Mouse (Mus musculus) CH12.LX (cell line): Measurements from ENCODE around the gene Lpcat1. TPM values are rescaled to one million over a fixed set of nuclear protein-coding genes. Genes with fewer than 3 reads are reported as not detected.

Source experiments
- DNase-seq: peaks from one replicate; pipeline ENCODE4 v3.0.0-alpha.2; 2013; ENCODE audit errors: extremely low read depth
- H3K27ac ChIP-seq: 2 replicates; pipeline ENCODE4 v1.5.1; 2012; ENCODE audit warnings: low read depth, mild to moderate bottlenecking, control low read depth, moderate library complexity; ENCODE audit not compliant: insufficient read depth
- H3K27me3 ChIP-seq: replicated peaks from 2 replicates; pipeline ENCODE3; 2012; ENCODE audit warnings: inconsistent platforms
- H3K36me3 ChIP-seq, 2 experiments: replicated peaks in 1 of 2; 2 replicates each; pipeline versions ENCODE3 to v1.6.1; 2012; ENCODE audit warnings: inconsistent platforms in 1 of 2, low read length in 1 of 2, mild to moderate bottlenecking in 1 of 2, mixed read lengths in 1 of 2, moderate library complexity in 1 of 2; ENCODE audit not compliant: control insufficient read depth in 1 of 2, insufficient read depth in 1 of 2
- H3K4me1 ChIP-seq, 2 experiments: 2 replicates each; pipeline ENCODE4 v1.6.1; 2012; ENCODE audit warnings: inconsistent platforms in 1 of 2, moderate library complexity in 1 of 2; ENCODE audit not compliant: insufficient read depth in 2 of 2, control insufficient read depth in 1 of 2
- H3K4me2 ChIP-seq: 2 replicates; pipeline ENCODE4 v1.6.1; 2012; ENCODE audit warnings: low read depth, mild to moderate bottlenecking, control low read depth; ENCODE audit not compliant: poor library complexity, insufficient read depth, severe bottlenecking
- H3K4me3 ChIP-seq, 3 experiments: fragments of 150-350 bp in 1 of 3; sonication (generic) in 1 of 3; replicated peaks in 1 of 3; 2 replicates each; pipeline versions ENCODE3 to v1.5.1; 2011 to 2012; ENCODE audit warnings: low read depth in 2 of 3, low read length in 2 of 3, mild to moderate bottlenecking in 2 of 3, moderate library complexity in 2 of 3, control low read depth in 1 of 3, improper control_type of control experiment in 1 of 3, inconsistent platforms in 1 of 3, mixed read lengths in 1 of 3; ENCODE audit not compliant: poor library complexity in 1 of 3
- H3K79me2 ChIP-seq: replicated peaks from 2 replicates; pipeline ENCODE4 v1.6.1; 2012; ENCODE audit warnings: mild to moderate bottlenecking, moderate library complexity; ENCODE audit not compliant: control insufficient read depth, poor library complexity, insufficient read depth, severe bottlenecking; ENCODE audit errors: extremely low read depth
- H3K9ac ChIP-seq: 2 replicates; pipeline ENCODE4 v1.6.1; 2012; ENCODE audit warnings: low read depth, mild to moderate bottlenecking, control low read depth, moderate library complexity; ENCODE audit not compliant: insufficient read depth
- H3K9me3 ChIP-seq: replicated peaks from 2 replicates; pipeline ENCODE3; 2012; ENCODE audit warnings: low read length, inconsistent platforms, mixed read lengths
- BHLHE40 ChIP-seq: IDR thresholded peaks from 2 replicates; pipeline ENCODE4 v1.6.1; 2011; ENCODE audit warnings: mild to moderate bottlenecking, low read depth, low read length, improper control_type of control experiment
- CHD2 ChIP-seq: IDR thresholded peaks from 2 replicates; pipeline ENCODE4 v1.6.1; 2011; ENCODE audit warnings: low read length, improper control_type of control experiment
- E2F4 ChIP-seq: IDR thresholded peaks from 2 replicates; pipeline ENCODE4 v1.6.1; 2011; ENCODE audit warnings: low read depth, low read length, improper control_type of control experiment; ENCODE audit not compliant: insufficient replicate concordance
- ELF1 ChIP-seq: IDR thresholded peaks from 2 replicates; pipeline ENCODE4 v1.6.1; 2014; ENCODE audit warnings: low read depth, mild to moderate bottlenecking, inconsistent platforms, low read length, improper control_type of control experiment
- EP300 ChIP-seq: IDR thresholded peaks from 2 replicates; pipeline ENCODE4 v1.6.1; 2011; ENCODE audit warnings: low read length, improper control_type of control experiment
- IRF4 ChIP-seq: IDR thresholded peaks from 2 replicates; pipeline ENCODE4 v1.6.1; 2014; ENCODE audit warnings: low read depth, mild to moderate bottlenecking, inconsistent platforms, low read length, improper control_type of control experiment
- JUND ChIP-seq: conservative IDR thresholded peaks from 2 replicates; pipeline ENCODE4 v1.6.1; 2011; ENCODE audit warnings: low read depth, low read length, improper control_type of control experiment
- MAX ChIP-seq: IDR thresholded peaks from 2 replicates; pipeline ENCODE4 v1.6.1; 2011; ENCODE audit warnings: low read length, improper control_type of control experiment
- MAZ ChIP-seq: IDR thresholded peaks from 2 replicates; pipeline ENCODE4 v1.6.1; 2012; ENCODE audit warnings: low read depth, mild to moderate bottlenecking, inconsistent platforms, low read length, improper control_type of control experiment, moderate library complexity
- MXI1 ChIP-seq: IDR thresholded peaks from 2 replicates; pipeline ENCODE4 v1.6.1; 2011; ENCODE audit warnings: mild to moderate bottlenecking, low read depth, low read length, improper control_type of control experiment
- NELFE ChIP-seq: IDR thresholded peaks from 2 replicates; pipeline ENCODE4 v1.6.1; 2011; ENCODE audit warnings: low read depth, low read length, improper control_type of control experiment
- NRF1 ChIP-seq: IDR thresholded peaks from 2 replicates; pipeline ENCODE4 v1.6.1; 2014; ENCODE audit warnings: low read depth, mild to moderate bottlenecking, inconsistent platforms, low read length, improper control_type of control experiment, moderate library complexity
- POLR2A ChIP-seq: IDR thresholded peaks from 2 replicates; pipeline ENCODE4 v1.6.1; 2011; ENCODE audit warnings: low read depth, mild to moderate bottlenecking, improper control_type of control experiment, low read length
- SIN3A ChIP-seq: IDR thresholded peaks from 2 replicates; pipeline ENCODE4 v1.6.1; 2012; ENCODE audit warnings: low read length, improper control_type of control experiment, inconsistent platforms
- TCF12 ChIP-seq: IDR thresholded peaks from 2 replicates; pipeline ENCODE4 v1.6.1; 2014; ENCODE audit warnings: low read depth, mild to moderate bottlenecking, inconsistent platforms, low read length, improper control_type of control experiment
- UBTF ChIP-seq: IDR thresholded peaks from 2 replicates; pipeline ENCODE4 v1.6.1; 2012; ENCODE audit warnings: low read depth, mild to moderate bottlenecking, inconsistent platforms, low read length, improper control_type of control experiment, moderate library complexity
- ZC3H11A ChIP-seq: IDR thresholded peaks from 2 replicates; pipeline ENCODE4 v1.6.1; 2012; ENCODE audit warnings: low read depth, mild to moderate bottlenecking, inconsistent platforms, low read length, improper control_type of control experiment
- ZKSCAN1 ChIP-seq: IDR thresholded peaks from 2 replicates; pipeline ENCODE4 v1.6.1; 2012; ENCODE audit warnings: low read depth, inconsistent platforms, low read length, improper control_type of control experiment, borderline replicate concordance
- ZNF384 ChIP-seq: IDR thresholded peaks from 2 replicates; pipeline ENCODE4 v1.6.1; 2012; ENCODE audit warnings: low read depth, low read length, improper control_type of control experiment, inconsistent platforms
- dilution Hi-C: fragments of 300-500 bp; cut with MboI; formaldehyde crosslinking; loops from 2 replicates; pipeline ENCODE4 v1.14.3; 2020; ENCODE audit warnings: low sequenced_read_pairs; ENCODE audit not compliant: extremely low pct_unique_long_range_greater_than_20kb, extremely low pct_ligation_motif_present
- in situ Hi-C: fragments of 300-500 bp; cut with MboI; formaldehyde crosslinking; loops from 3 replicates; pipeline ENCODE4 v1.14.3; 2019; ENCODE audit warnings: low sequenced_read_pairs, low pct_ligation_motif_present, low pct_unique_long_range_greater_than_20kb, mixed read lengths
- polyA plus RNA-seq: library from polyadenylated mRNA; unstranded; fragments of >175 nt; gene quantifications from 2 replicates; pipeline ENCODE4 v1.2.1, GENCODE M21; 2012; ENCODE audit warnings: low read depth; ENCODE audit not compliant: insufficient read length
- total RNA-seq, 2 experiments: library from RNA; depleted of rRNA; stranded (reverse); fragments of 300-350 nt in 1 of 2; fragments of >200 nt in 1 of 2; gene quantifications; 2 replicates each; pipeline ENCODE4 v1.2.3; 2012 to 2014

Lpcat1 gene
- total and polyA plus RNA-seq, 3 experiments: 22.6 to 36.9 (median 36.2) TPM

GRCm38 (mm10) chr13:73441686-73442085 lies 25.3 kb upstream of the Lpcat1 start:
- Histone ChIP-seq H3K36me3 (no peaks in the 10 kb centered on the region), H3K27me3 (no peaks in the 10 kb centered on the region), H3K4me3 (no peak overlapping the region), H3K9ac (no peak overlapping the region), H3K9me3 (no peaks in the 10 kb centered on the region), H3K4me2 (no peak overlapping the region), H3K79me2 (no peaks in the 10 kb centered on the region), H3K27ac (no peak overlapping the region), H3K4me1 (no peaks in the 10 kb centered on the region)
- dilution Hi-C loops (no loop called here), in situ Hi-C loops (no loop called here)
- TF ChIP-seq NELFE (no peak), TCF12 (no peak), MAX (no peak), ZNF384 (no peak), NRF1 (no peak), POLR2A (no peak), SIN3A (no peak), ELF1 (no peak), CHD2 (no peak)
- DNase-seq: no peak

GRCm38 (mm10) chr13:73442431-73442830 lies 24.6 kb upstream of the Lpcat1 start:
- Histone ChIP-seq H3K4me2 (no peak overlapping the region), H3K4me1 (no peaks in the 10 kb centered on the region), H3K79me2 (no peaks in the 10 kb centered on the region), H3K9me3 (no peaks in the 10 kb centered on the region), H3K9ac (no peak overlapping the region), H3K27me3 (no peaks in the 10 kb centered on the region), H3K27ac (no peak overlapping the region), H3K36me3 (no peaks in the 10 kb centered on the region), H3K4me3 (no peak overlapping the region)
- no peak for DNase-seq
- dilution Hi-C loops: no loop called here
- TF ChIP-seq E2F4 (no peak), SIN3A (no peak), BHLHE40 (no peak), JUND (no peak), EP300 (no peak), UBTF (no peak), IRF4 (no peak), ELF1 (no peak), ZKSCAN1 (no peak), MXI1 (no peak), MAZ (no peak), MAX (no peak), ZC3H11A (no peak)
- in situ Hi-C loops: no loop called here
